Mouse (Mus musculus): ENCODE results near the gene Pdia3. TPM values are rescaled to one million over a fixed set of nuclear protein-coding genes. Genes with fewer than 3 reads are reported as not detected.

The Pdia3 gene
- total and polyA plus RNA-seq, 3 experiments, result 96.6 to 148 (median 145) TPM

- Histone ChIP-seq H3K27ac (peak overlapping the region; percentile 99), H3K9ac (ENCODE audit: low read depth, low read length) (peak overlapping the region; percentile 97), H3K4me3 (peak overlapping the region; percentile 100), H3K27me3 (ENCODE audit: control insufficient read depth, insufficient read depth, low read length) (no peaks in the 10 kb centered on the region), H3K36me3 (ENCODE audit: control insufficient read depth, insufficient read depth, low read length) (peaks cover 21% of the 10 kb centered on the region), H3K4me1 (ENCODE audit: control insufficient read depth, insufficient read depth, low read length) (peaks cover 6% of the 10 kb centered on the region), H3K79me2 (replicated peaks; ENCODE audit: control insufficient read depth, insufficient read depth, low read length) (peaks cover 4% of the 10 kb centered on the region)
- TF ChIP-seq CTCF (IDR thresholded peaks at IDR 0.05), result no peak
- TF ChIP-seq POLR2A (IDR thresholded peaks at IDR 0.05; ENCODE audit: insufficient read depth, low read depth, low read length), result no peak
- TF ChIP-seq EP300 (IDR thresholded peaks at IDR 0.05; ENCODE audit: insufficient read depth, low read depth, low read length), result no peak
- no peak for DNase-seq
- intact Hi-C loops (cut with DNase I), result loop anchor here (2.0 kb wide), 1 partner anchor 37 kb away; the partner anchor contains the start of genes Catsper2 and Pdia3
- under 1% methylated on average over 54 of the region's 54 CpGs for WGBS
These were observed 36.0 kb downstream of the Pdia3 start for GRCm38 (mm10) chr2:121449545-121450011.

DNA sequence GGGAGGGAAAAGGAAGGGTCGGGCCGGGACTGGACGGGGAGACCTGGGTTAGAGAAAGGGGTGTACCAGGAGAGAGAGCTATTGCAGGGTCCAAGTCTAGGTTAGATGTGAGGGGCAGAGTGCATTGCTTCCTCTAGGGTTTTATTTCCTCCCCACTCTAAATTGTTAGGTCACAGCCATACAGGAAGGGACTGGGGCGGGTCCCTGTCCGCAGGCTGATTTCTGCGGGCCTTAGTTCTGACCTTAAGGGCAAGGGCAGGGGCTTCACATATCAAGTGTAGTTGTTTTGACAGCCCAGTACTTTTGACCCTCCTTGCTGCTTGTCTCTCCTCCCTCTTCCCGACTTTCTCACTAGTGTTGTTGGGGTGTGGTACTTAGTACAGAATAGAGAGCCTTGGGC, 36.5 kb downstream of the Pdia3 start:
- peak; percentile 34 for TF ChIP-seq CTCF (IDR thresholded peaks at IDR 0.05)
- TF ChIP-seq POLR2A (IDR thresholded peaks at IDR 0.05; ENCODE audit: insufficient read depth, low read depth, low read length), result no peak
- 0% methylated on average over 7 of the region's 7 CpGs for WGBS
- peaks cover 21% of the 10 kb centered on the region for H3K36me3 ChIP-seq (ENCODE audit: control insufficient read depth, insufficient read depth, low read length)
- peak overlapping the region; percentile 99 for H3K27ac ChIP-seq
- H3K9ac ChIP-seq (ENCODE audit: low read depth, low read length), result peak overlapping the region; percentile 97
- H3K27me3 ChIP-seq (ENCODE audit: control insufficient read depth, insufficient read depth, low read length), result no peaks in the 10 kb centered on the region
- peak in 1 of 2 experiments; percentile 46 for DNase-seq
- peaks cover 6% of the 10 kb centered on the region for H3K4me1 ChIP-seq (ENCODE audit: control insufficient read depth, insufficient read depth, low read length)
- intact Hi-C loops (cut with DNase I), result no loop called here
- peaks cover 4% of the 10 kb centered on the region for H3K79me2 ChIP-seq (replicated peaks; ENCODE audit: control insufficient read depth, insufficient read depth, low read length)
- peak overlapping the region; percentile 100 for H3K4me3 ChIP-seq

- Histone ChIP-seq H3K4me3 (no peak overlapping the region), H3K36me3 (ENCODE audit: control insufficient read depth, insufficient read depth, low read length) (peaks cover 21% of the 10 kb centered on the region), H3K79me2 (replicated peaks; ENCODE audit: control insufficient read depth, insufficient read depth, low read length) (peaks cover 4% of the 10 kb centered on the region), H3K9ac (ENCODE audit: low read depth, low read length) (no peak overlapping the region), H3K27me3 (ENCODE audit: control insufficient read depth, insufficient read depth, low read length) (no peaks in the 10 kb centered on the region), H3K4me1 (ENCODE audit: control insufficient read depth, insufficient read depth, low read length) (peaks cover 6% of the 10 kb centered on the region), H3K27ac (peak overlapping the region; percentile 60; the same call in 1 of the 2 replicates)
- WGBS, result 42% methylated on average over 4 of the region's 4 CpGs
- TF ChIP-seq CTCF (IDR thresholded peaks at IDR 0.05) (no peak), EP300 (IDR thresholded peaks at IDR 0.05; ENCODE audit: insufficient read depth, low read depth, low read length) (no peak), POLR2A (IDR thresholded peaks at IDR 0.05; ENCODE audit: insufficient read depth, low read depth, low read length) (no peak)
- intact Hi-C loops (cut with DNase I), result no loop called here
- DNase-seq, result no peak
These were observed 38.8 kb downstream of the Pdia3 start for GRCm38 (mm10) chr2:121452361-121452760.

DNA sequence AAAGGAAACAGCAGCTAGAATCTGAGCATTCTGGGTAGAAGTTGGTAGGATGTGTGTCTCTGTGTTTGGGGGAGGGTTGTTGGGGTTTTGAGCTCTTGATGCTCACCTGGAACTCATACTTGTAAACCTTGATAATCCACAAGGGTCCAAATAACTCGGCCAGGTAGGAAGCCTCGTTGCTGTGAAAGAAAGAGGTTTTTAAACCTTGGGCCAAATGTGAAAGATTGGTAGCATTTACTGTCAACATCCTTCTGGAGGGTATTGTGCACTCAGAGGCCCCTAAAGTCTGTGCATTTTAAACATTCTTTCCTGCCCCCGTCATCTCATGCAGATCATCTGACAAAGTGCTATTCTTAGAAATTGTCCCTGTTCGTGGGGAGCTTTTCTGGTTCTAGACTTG, 39.4 kb downstream of the Pdia3 start, which contains the start of gene Hypk:
Hypk (plus strand) TSS at position 301 of the 400 bp plus-strand sequence.
- no peak for DNase-seq
- peaks cover 26% of the 10 kb centered on the region for H3K36me3 ChIP-seq (ENCODE audit: control insufficient read depth, insufficient read depth, low read length)
- peaks cover 6% of the 10 kb centered on the region for H3K4me1 ChIP-seq (ENCODE audit: control insufficient read depth, insufficient read depth, low read length)
- no peak within 1 kb of the TSS for H3K9ac ChIP-seq (ENCODE audit: low read depth, low read length)
- peaks cover 4% of the 10 kb centered on the region for H3K79me2 ChIP-seq (replicated peaks; ENCODE audit: control insufficient read depth, insufficient read depth, low read length)
- intact Hi-C loops (cut with DNase I), result no loop called here
- H3K27ac ChIP-seq, result peak within 1 kb of the TSS; percentile 60
- WGBS, result 31% methylated on average over 4 of the region's 4 CpGs
- TF ChIP-seq POLR2A (IDR thresholded peaks at IDR 0.05; ENCODE audit: insufficient read depth, low read depth, low read length), result no peak
- H3K4me3 ChIP-seq, result no peak within 1 kb of the TSS
- no peaks in the 10 kb centered on the region for H3K27me3 ChIP-seq (ENCODE audit: control insufficient read depth, insufficient read depth, low read length)

DNA sequence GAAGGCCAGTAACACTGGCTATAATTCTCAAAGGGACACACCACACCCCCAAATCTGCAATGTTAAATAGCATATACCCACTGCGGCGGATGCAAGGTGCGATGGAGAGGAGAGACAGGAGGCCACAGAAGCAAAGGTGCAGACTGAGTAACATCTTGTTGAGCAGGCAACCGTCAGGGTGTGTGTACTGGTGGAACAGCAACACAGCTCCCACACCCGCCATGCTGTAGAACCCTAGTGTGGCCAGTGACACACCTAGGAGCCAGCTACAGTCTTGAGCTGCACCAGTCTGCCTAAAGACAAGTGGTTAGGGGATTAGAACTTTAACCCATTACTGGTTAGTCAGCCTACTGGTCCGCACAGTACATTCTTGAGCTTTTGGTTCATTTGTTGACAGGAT, 40.3 kb downstream of the Pdia3 start:
- WGBS, result 85% methylated on average over 6 of the region's 6 CpGs
- intact Hi-C loops (cut with DNase I), result no loop called here
- no peak for DNase-seq
- no peak overlapping the region for H3K9ac ChIP-seq (ENCODE audit: low read depth, low read length)
- H3K79me2 ChIP-seq (replicated peaks; ENCODE audit: control insufficient read depth, insufficient read depth, low read length), result peaks cover 4% of the 10 kb centered on the region
- no peak overlapping the region for H3K4me3 ChIP-seq
- H3K36me3 ChIP-seq (ENCODE audit: control insufficient read depth, insufficient read depth, low read length), result peaks cover 29% of the 10 kb centered on the region
- TF ChIP-seq POLR2A (IDR thresholded peaks at IDR 0.05; ENCODE audit: insufficient read depth, low read depth, low read length) (0 out of 2 replicates have a peak, but pooled peaks have one; percentile 20), EP300 (IDR thresholded peaks at IDR 0.05; ENCODE audit: insufficient read depth, low read depth, low read length) (no peak), CTCF (IDR thresholded peaks at IDR 0.05) (no peak)
- no peaks in the 10 kb centered on the region for H3K27me3 ChIP-seq (ENCODE audit: control insufficient read depth, insufficient read depth, low read length)
- no peak overlapping the region; the same call in 1 of the 2 replicates for H3K27ac ChIP-seq
- peaks cover 6% of the 10 kb centered on the region for H3K4me1 ChIP-seq (ENCODE audit: control insufficient read depth, insufficient read depth, low read length)

DNA sequence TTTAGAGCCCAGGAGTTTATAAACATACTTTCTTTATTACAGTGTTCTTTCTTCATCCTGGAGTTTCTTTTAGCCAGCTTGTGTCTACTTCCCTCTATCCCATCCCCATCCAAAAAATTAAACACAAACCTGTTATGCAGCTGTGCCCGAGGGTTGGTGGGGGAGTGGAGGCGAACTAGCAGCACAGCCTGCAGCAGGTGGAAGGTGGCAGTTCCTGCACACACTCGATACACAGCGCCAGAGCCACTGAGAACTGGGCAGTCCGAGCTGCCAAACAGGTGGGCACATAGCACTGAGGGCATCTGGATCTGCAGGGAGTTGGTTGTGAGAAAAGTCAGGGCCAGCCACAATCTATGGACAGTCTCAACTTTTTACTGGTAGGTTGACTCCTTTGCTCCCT, 42.0 kb downstream of the Pdia3 start:
- intact Hi-C loops (cut with DNase I), result loop anchor here (5.0 kb wide), 1 partner anchor 52 kb away; the partner anchor contains the start of genes Mfap1a and Wdr76
- no peaks in the 10 kb centered on the region for H3K27me3 ChIP-seq (ENCODE audit: control insufficient read depth, insufficient read depth, low read length)
- H3K4me3 ChIP-seq, result no peak overlapping the region
- H3K4me1 ChIP-seq (ENCODE audit: control insufficient read depth, insufficient read depth, low read length), result peaks cover 6% of the 10 kb centered on the region
- H3K79me2 ChIP-seq (replicated peaks; ENCODE audit: control insufficient read depth, insufficient read depth, low read length), result no peaks in the 10 kb centered on the region
- no peak overlapping the region for H3K27ac ChIP-seq
- DNase-seq, result no peak
- 78% methylated on average over 5 of the region's 5 CpGs for WGBS
- no peak overlapping the region for H3K9ac ChIP-seq (ENCODE audit: low read depth, low read length)
- TF ChIP-seq CTCF (IDR thresholded peaks at IDR 0.05) (no peak), POLR2A (IDR thresholded peaks at IDR 0.05; ENCODE audit: insufficient read depth, low read depth, low read length) (no peak), EP300 (IDR thresholded peaks at IDR 0.05; ENCODE audit: insufficient read depth, low read depth, low read length) (no peak)
- peaks cover 29% of the 10 kb centered on the region for H3K36me3 ChIP-seq (ENCODE audit: control insufficient read depth, insufficient read depth, low read length)
